Mouse (Mus musculus) cortical plate, adult 2 months (tissue): ENCODE results near the gene Lmo7.

ENCODE experiments used
- CTCF ChIP-seq: fragments of 200-500 bp; IDR thresholded peaks from 2 replicates; pipeline ENCODE4 v1.5.1; 2011; ENCODE audit warnings: mild to moderate bottlenecking, control low read depth, low read length; ENCODE audit not compliant: insufficient read depth; ENCODE audit errors: extremely low read depth
- POLR2A ChIP-seq: fragments of 200-500 bp; IDR thresholded peaks from 2 replicates; pipeline ENCODE4 v1.6.1; 2011; ENCODE audit warnings: mild to moderate bottlenecking, low read length, control low read depth; ENCODE audit not compliant: insufficient read depth; ENCODE audit errors: extremely low read depth

GRCm38 (mm10) chr14:101930576-101931447 is 201.1 kb downstream of the Lmo7 start:
- no peak for TF ChIP-seq POLR2A
- no peak for TF ChIP-seq CTCF
